Mouse (Mus musculus): ENCODE data around the gene Rnf148.

DNA sequence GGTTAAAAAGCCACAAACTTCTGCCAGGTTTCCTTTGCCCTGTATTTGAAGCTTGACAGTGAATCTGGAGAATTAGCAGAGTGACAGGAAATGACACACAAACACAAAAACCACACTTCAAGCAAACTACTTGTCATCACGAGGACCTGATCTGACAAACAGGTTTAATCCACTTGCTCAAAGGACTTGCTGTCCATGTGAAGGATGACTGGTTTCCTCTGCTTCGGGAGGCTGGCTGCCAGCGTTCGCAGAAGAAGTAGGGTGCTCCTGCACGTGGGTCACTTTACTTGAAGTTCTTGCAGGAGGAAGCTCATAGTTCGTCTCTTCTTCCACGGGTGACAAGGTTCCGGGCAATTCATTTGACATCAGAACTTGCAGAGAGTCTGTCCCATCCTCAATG is 6.2 kb downstream of the Rnf148 start:
- TF ChIP-seq CTCF (IDR thresholded peaks at IDR 0.05; ENCODE audit: extremely low read depth, insufficient read length, insufficient replicate concordance, low read depth, low read length) (no peak), POLR2A (IDR thresholded peaks at IDR 0.05; ENCODE audit: low read depth, low read length) (no peak)

All from small intestine, adult 2 months (tissue).